ENCODE assay signal across 18 mouse cellular contexts in the genomic region with DNA sequence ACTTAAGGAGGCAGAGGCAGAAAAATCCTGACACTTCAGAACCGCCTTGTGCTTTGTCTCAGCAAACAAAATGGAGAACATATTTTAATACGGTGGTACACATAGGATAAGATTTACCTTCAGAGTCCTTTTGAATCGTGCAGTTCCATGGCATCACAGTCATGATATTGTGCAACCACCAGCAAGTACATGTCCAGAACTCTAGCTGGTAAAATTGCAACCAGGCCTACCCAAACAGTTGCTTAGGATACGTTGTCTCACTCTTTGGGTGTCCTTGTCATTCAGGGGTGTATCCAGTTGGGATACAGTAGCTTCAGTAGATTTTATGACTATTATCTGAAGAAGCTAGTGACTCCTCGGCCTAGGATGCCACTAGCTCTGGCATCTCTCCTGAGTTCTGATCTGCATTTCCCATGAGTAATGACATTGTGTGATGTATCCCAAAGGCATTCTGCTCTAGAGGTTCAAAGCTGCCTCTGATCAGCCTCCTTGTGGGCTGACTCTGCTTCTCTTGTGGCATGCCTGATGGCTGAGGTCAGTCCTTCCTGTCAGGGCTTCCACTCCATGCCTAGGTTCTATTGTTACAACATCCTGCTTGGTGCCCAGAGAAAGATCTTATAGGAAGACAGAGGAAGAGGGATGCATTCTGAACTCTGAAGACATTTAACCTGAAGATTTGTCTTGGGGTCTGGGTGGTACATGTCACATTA. TPM values are rescaled to one million over a fixed set of nuclear protein-coding genes. Genes with fewer than 3 reads are reported as not detected.
A peak's percentile ranks its signal among the peaks of the same experiment; 100 is the strongest.
DNase-seq lines count a peak whose midpoint lies in the region; ATAC-seq and TF ChIP-seq lines count a peak whose summit lies in the region.
"Had no signal": no experiment of that assay in that cellular context is flagged by ENCODE, and none has a peak within 500 bp of the region (broad histone marks: within the 10 kb centered on the region; RNA-seq: fewer than 3 reads in every experiment).

No protein-coding gene starts in this region.

- ATAC-seq in heart, embryonic 14.5 days (ENCODE audit: insufficient number of reproducible peaks, insufficient read depth, low FRiP score, low read depth) = no peak
- ATAC-seq in midbrain, embryonic 11.5 days (ENCODE audit: low FRiP score) = no peak
- ATAC-seq in megakaryocyte-erythroid progenitor cell, adult 5-6 weeks (replicated peaks; ENCODE audit: low FRiP score, low TSS enrichment, poor library complexity, severe bottlenecking) = no peak

- 0 out of 2 replicates have a peak, but pooled peaks cover 6% of the 10 kb centered on the region for H3K36me3 ChIP-seq in heart, embryonic 14.5 days (ENCODE audit: control insufficient read depth, insufficient read depth, low read length)
- H3K36me3 ChIP-seq in midbrain, embryonic 11.5 days (ENCODE audit: control insufficient read depth, insufficient read depth, low read length) = no peaks in the 10 kb centered on the region
- no peaks in the 10 kb centered on the region for H3K36me3 ChIP-seq in midbrain, embryonic 10.5 days
- H3K36me3 ChIP-seq: embryonic facial prominence, embryonic 13.5 days; hindbrain, embryonic 13.5 days; intestine, embryonic 15.5 days; lung, embryonic 15.5 days; midbrain, embryonic 13.5 days; stomach, embryonic 15.5 days had no signal

- no peak overlapping the region for H3K9ac ChIP-seq in heart, embryonic 14.5 days (ENCODE audit: low read length)
- no peak overlapping the region for H3K9ac ChIP-seq in midbrain, embryonic 11.5 days (ENCODE audit: low read length)
- H3K9ac ChIP-seq: embryonic facial prominence, embryonic 13.5 days; hindbrain, embryonic 13.5 days; intestine, embryonic 15.5 days; lung, embryonic 15.5 days; midbrain, embryonic 13.5 days; stomach, embryonic 15.5 days had no signal

- H3K4me2 ChIP-seq in heart, embryonic 14.5 days (ENCODE audit: low read length) = no peak overlapping the region
- no peak overlapping the region for H3K4me2 ChIP-seq in midbrain, embryonic 11.5 days

- H3K27me3 ChIP-seq in heart, embryonic 14.5 days (ENCODE audit: control insufficient read depth, insufficient read depth, low read length) = no peaks in the 10 kb centered on the region
- H3K27me3 ChIP-seq in midbrain, embryonic 11.5 days (ENCODE audit: control insufficient read depth, insufficient read depth, low read length) = no peaks in the 10 kb centered on the region
- peaks cover 25% of the 10 kb centered on the region for H3K27me3 ChIP-seq in midbrain, embryonic 10.5 days (ENCODE audit: low read depth, poor library complexity, severe bottlenecking)
- H3K27me3 ChIP-seq: embryonic facial prominence, embryonic 13.5 days; intestine, embryonic 15.5 days; lung, embryonic 15.5 days; stomach, embryonic 15.5 days had no signal

- H3K27ac ChIP-seq in heart, embryonic 14.5 days (replicated peaks in 1 of 2; ENCODE audit: control insufficient read depth in 1 of 2, insufficient read depth in 1 of 2, low read depth in 2 of 2, low read length in 2 of 2) = peak overlapping the region; percentile 12 to 87; a peak in 2 of 4 replicates
- H3K27ac ChIP-seq in midbrain, embryonic 11.5 days (ENCODE audit: low read depth, low read length) = no peak overlapping the region
- no peak overlapping the region for H3K27ac ChIP-seq in midbrain, embryonic 10.5 days (replicated peaks)
- H3K27ac ChIP-seq in embryonic fibroblast, embryonic 13.5 days (ENCODE audit: insufficient read depth, low read length) = peak overlapping the region; percentile 66; the same call in 1 of the 2 replicates
- H3K27ac ChIP-seq: intestine, embryonic 15.5 days had no signal

- H3K4me1 ChIP-seq in heart, embryonic 14.5 days (ENCODE audit: control insufficient read depth in 2 of 2, insufficient read depth in 2 of 2, low read length in 2 of 2) = peaks cover 6 to 16% of the 10 kb centered on the region in 2 experiments
- peaks cover 8% of the 10 kb centered on the region for H3K4me1 ChIP-seq in midbrain, embryonic 11.5 days (ENCODE audit: control insufficient read depth, insufficient read depth, low read length)
- peaks cover 13% of the 10 kb centered on the region for H3K4me1 ChIP-seq in midbrain, embryonic 10.5 days
- H3K4me1 ChIP-seq in embryonic fibroblast, embryonic 13.5 days (ENCODE audit: control insufficient read depth, insufficient read depth, low read length) = peaks cover 6% of the 10 kb centered on the region
- H3K4me1 ChIP-seq: intestine, embryonic 15.5 days had no signal

- intact Hi-C loops in heart, postnatal 36 days (cut with DNase I) = loop anchor here (10.0 kb wide), 1 partner anchor 273 kb away; no protein-coding TSS in a partner anchor

- TF ChIP-seq POLR2A in embryonic fibroblast, embryonic 13.5 days (IDR thresholded peaks at IDR 0.05; ENCODE audit: low read depth, low read length) = no peak

- H3K4me3 ChIP-seq in heart, embryonic 14.5 days (ENCODE audit: control insufficient read depth in 1 of 2, insufficient read depth in 1 of 2, low read depth in 1 of 2, low read length in 2 of 2) = no peak overlapping the region
- no peak overlapping the region for H3K4me3 ChIP-seq in midbrain, embryonic 11.5 days (ENCODE audit: low read depth, low read length)
- no peak overlapping the region for H3K4me3 ChIP-seq in midbrain, embryonic 10.5 days
- H3K4me3 ChIP-seq in embryonic fibroblast, embryonic 13.5 days (ENCODE audit: insufficient read depth, low read length) = no peak overlapping the region
- H3K4me3 ChIP-seq: intestine, embryonic 15.5 days had no signal

- no peaks in the 10 kb centered on the region for H3K9me3 ChIP-seq in heart, embryonic 14.5 days (ENCODE audit: control insufficient read depth, low read length)
- no peaks in the 10 kb centered on the region for H3K9me3 ChIP-seq in midbrain, embryonic 11.5 days (ENCODE audit: control insufficient read depth, low read length)
- no peaks in the 10 kb centered on the region for H3K9me3 ChIP-seq in midbrain, embryonic 10.5 days (replicated peaks)
- H3K9me3 ChIP-seq: embryonic facial prominence, embryonic 13.5 days; hindbrain, embryonic 13.5 days; intestine, embryonic 15.5 days; lung, embryonic 15.5 days; midbrain, embryonic 13.5 days; stomach, embryonic 15.5 days had no signal

- WGBS in heart, embryonic 14.5 days = 78% methylated on average over 5 of the region's 5 CpGs
- 88% methylated on average over 5 of the region's 5 CpGs for WGBS in midbrain, embryonic 11.5 days
- WGBS in midbrain, embryonic 10.5 days = 90% methylated on average over 5 of the region's 5 CpGs

- TF ChIP-seq CTCF in embryonic fibroblast, embryonic 13.5 days (IDR thresholded peaks at IDR 0.05; ENCODE audit: borderline replicate concordance, insufficient read depth, low read length) = no peak

- no peak for DNase-seq in heart, postnatal 36 days
- DNase-seq in midbrain, embryonic 11.5 days (ENCODE audit: low spot score, missing footprints) = peak; percentile 73
- DNase-seq in midbrain, embryonic 10.5 days (ENCODE audit: low spot score) = no peak
- DNase-seq in ovary, postnatal 14 days (ENCODE audit: low spot score) = no peak
- DNase-seq: adrenal gland, postnatal 36 days; forebrain, postnatal 0 days; gastrocnemius, postnatal 10 days; left cerebral cortex, postnatal 4 days; thymus, adult 2 months had no signal

RNA-seq across cellular contexts. Expression of a gene that starts 33.2 kb away (rescaled TPM):
- 6.3 and 7.4 TPM in 2 replicates for polyA plus RNA-seq in heart, embryonic 14.5 days (2014; fragmentation: Nextera tagmentation; extraction: Ambion mirVana)
- 10 to 100 TPM; 27.0 to 31.9 TPM for total RNA-seq in heart, postnatal 36 days (2021)
- 5.2 and 5.3 TPM in 2 replicates for polyA plus RNA-seq in midbrain, embryonic 11.5 days (2014; fragmentation: Nextera tagmentation; extraction: Ambion mirVana)
- 2.9 and 3.3 TPM in 2 replicates for polyA plus RNA-seq in midbrain, embryonic 10.5 days (2016; fragmentation: Nextera tagmentation; extraction: Ambion mirVana)
- 18.3 and 30.1 TPM in 2 replicates for polyA plus RNA-seq in embryonic fibroblast, embryonic 13.5 days (2011; ENCODE audit: insufficient read length, low read depth, missing spikeins)
- total RNA-seq in megakaryocyte-erythroid progenitor cell, adult 5-6 weeks (2014; fragmentation: Nextera tagmentation) = 26.9 and 28.2 TPM in 2 replicates
- 27.3 and 34.7 TPM in 2 replicates for total RNA-seq in megakaryocyte-erythroid progenitor cell, adult 5-6 weeks (2017)

Comparison
In these comparisons a context has a peak if more than half of its experiments do, and no peak if none do; other contexts are left out.
1. H3K27ac ChIP-seq: peak in heart, embryonic 14.5 days (2 of 2) and embryonic fibroblast, embryonic 13.5 days (single experiment); none in midbrain, embryonic 11.5 days (single experiment) and midbrain, embryonic 10.5 days (single experiment).